Mouse (Mus musculus) lung, postnatal 14 days (tissue): ENCODE measurements at regions not wholly inside any gene's neighbourhood (a gene's known extent, or its start where the extent isn't known, plus 50 kb on each side); places are given as distances from the start of the nearest gene placed in this dataset.
A peak's percentile ranks its signal among the peaks of the same experiment; 100 is the strongest.

ENCODE experiments used
- DNase-seq: peaks from one replicate; pipeline ENCODE4 v3.0.0; 2021

DNA sequence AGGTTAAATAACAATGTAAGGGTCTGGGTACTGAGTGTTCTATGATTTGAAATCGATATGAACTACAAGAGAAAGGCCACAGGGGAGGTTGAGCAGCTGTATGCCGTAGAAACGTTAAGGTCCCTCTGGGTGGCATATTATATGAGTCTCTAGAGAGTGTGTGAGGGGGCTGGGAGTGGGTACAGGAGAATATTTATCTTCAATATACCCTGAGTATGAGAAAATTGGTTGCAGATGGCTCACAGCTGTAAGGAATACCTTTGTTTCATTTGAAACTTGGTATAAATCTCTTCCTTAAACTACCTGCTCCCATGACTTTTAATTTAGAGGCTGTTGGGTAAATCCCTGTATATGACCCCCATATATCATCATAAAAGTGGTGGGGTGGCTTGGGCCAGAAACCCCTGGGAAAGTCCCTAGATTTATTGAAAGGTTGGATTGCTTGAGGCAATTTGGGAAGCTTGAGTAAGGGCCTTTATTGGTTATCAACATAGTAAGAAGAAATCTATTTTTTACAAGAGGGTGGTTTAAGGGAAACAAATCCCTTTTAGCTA is 128.7 kb upstream of the Prkg2 start:
- DNase-seq, result no peak

- peak; percentile 65 for DNase-seq
Observed at GRCm38 (mm10) chr5:99157973-99158372, 120.8 kb upstream of the Prkg2 start.

- peak; percentile 13 for DNase-seq
Observed at GRCm38 (mm10) chr5:99153269-99153850, 116.2 kb upstream of the Prkg2 start.

- DNase-seq, result no peak
Observed at GRCm38 (mm10) chr5:99152299-99152698, 115.1 kb upstream of the Prkg2 start.

DNA sequence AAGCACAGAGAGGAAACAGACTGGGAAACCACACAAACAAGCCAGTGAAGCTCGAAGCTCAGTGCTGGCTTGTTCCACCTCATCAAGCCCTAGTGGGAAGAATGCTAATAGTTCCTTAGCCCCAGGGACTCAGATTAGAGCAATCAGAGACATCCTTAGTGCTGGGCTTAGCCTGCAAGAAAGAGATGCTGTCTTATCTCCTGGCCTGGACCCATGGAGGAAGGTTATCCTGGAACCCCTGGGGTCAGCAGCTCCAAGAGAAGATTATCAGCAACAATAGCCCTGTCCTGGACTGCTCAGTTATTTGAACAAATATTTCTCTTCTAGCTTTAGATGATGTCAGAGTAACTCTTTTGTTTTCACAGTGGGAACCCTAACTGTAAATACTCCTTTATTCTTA is 112.8 kb upstream of the Prkg2 start:
- no peak for DNase-seq

DNA sequence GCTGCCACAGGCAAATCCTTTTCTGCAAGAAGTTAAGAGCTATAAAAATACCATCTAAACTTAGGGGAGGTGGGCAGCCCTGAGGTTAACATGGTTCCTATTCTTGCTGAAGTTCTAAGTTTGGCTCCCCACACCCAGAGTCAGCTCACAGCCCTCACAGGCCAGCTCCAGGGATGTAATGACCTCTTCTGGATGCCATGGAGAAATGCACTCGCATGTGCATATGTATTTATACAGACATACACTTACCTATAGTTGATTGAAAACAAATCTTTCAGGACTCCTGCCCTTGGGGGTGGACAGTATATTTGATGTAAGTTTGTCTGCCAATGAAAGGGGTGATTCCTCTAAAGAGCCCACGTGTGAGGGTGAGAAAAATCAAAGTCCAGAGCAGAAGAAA is 95.5 kb upstream of the Prkg2 start:
- no peak for DNase-seq

DNA sequence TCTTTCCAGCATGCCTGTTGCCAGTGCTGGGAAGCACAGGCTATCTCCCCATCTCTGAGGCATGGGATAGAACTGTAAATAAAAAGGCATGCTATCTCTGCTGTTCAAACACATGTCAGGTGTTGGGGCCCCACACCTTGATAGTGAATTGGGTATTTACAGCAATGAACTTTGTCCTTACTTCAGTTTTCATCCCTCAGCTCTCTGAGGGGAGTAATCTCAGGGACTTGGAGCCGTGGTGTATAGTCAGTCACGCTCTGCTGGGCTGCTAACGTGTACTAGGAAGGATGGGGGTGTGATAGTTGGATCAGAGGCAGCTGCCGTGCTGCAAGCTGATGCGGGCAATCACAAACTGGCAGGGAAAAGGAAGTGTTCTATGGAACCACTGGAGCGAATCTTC is 91.5 kb upstream of the Prkg2 start:
- DNase-seq, result no peak

DNA sequence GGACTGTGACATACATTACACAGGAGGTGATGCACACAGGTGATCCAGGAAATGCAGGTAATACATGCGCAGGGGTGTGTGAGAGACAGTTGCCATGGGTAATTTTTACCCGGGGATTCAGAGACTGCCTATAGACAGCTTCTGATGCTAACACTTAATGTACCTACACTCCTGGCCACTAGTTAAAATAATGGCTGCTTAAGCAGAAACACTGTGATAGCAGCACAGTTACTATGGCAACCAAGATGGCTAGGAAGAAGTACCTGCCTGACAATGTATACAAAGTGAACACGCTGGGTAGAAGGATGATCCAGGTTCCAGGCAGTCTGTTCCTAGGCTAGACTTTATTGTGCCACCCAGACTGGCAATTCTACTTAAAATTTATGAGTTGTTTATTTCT is 88.3 kb upstream of the Prkg2 start:
- no peak for DNase-seq

- DNase-seq, result no peak
Observed at GRCm38 (mm10) chr5:99111755-99112154, 74.6 kb upstream of the Prkg2 start.

- no peak for DNase-seq
Observed at GRCm38 (mm10) chr5:99111235-99111634, 74.1 kb upstream of the Prkg2 start.

DNA sequence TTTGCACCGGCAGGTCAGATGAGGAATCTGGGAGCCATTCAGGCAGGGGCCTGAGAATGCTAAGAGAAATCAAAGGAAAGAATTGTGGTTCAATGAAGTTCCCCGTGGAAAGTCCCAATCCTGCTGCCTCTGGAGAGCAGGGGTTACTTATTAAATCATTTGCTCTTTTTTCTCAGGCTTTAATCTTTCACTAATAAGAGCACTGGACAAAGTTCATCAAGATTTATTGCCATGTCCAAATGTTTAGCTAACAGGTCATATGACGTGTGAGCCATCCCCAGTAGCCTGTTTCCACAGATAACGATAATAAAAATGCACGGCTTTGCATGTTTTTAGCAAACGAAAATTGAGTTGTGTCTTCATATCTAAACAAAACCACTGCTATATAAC is 62.6 kb upstream of the Prkg2 start:
- DNase-seq, result no peak

GRCm38 (mm10) chr5:99099014-99099726 is 62.0 kb upstream of the Prkg2 start:
- DNase-seq, result no peak
